Mouse (Mus musculus) Patski (cell line): ENCODE results near the gene Med19. TPM values are rescaled to one million over a fixed set of nuclear protein-coding genes. Genes with fewer than 3 reads are reported as not detected.
A peak's percentile ranks its signal among the peaks of the same experiment; 100 is the strongest.

Source experiments
- ATAC-seq: fragments of 100-300 bp; one replicate; pipeline ENCODE4 v1.8.0; 2021
- CTCF ChIA-PET: fragments of 350-600 bp; sonication (Branson Sonifier 250); formaldehyde crosslinking; loops from one replicate; lab custom pipeline; 2022; ENCODE audit warnings: inconsistent platforms; lab: Charles Lee
- POLR2A ChIA-PET: fragments of 350-600 bp; sonication (Branson Sonifier 250); formaldehyde crosslinking; loops from one replicate; lab custom pipeline; 2022; ENCODE audit warnings: antibody characterized with exemption, inconsistent platforms; lab: Charles Lee
- DNase-seq: peaks from one replicate; pipeline ENCODE4 v3.0.0-alpha.2; 2011; ENCODE audit warnings: low read depth, low spot score
- H3K27me3 ChIP-seq: fragments of 371-371 bp; one replicate; pipeline ENCODE4 v1.5.1; 2021
- CTCF ChIP-seq: fragments of 100-300 bp; IDR thresholded peaks from one replicate; pipeline ENCODE4 v1.5.1; 2021
- in situ Hi-C: fragments of 300-500 bp; cut with MboI; formaldehyde crosslinking; loops from 3 replicates; pipeline ENCODE4 v1.11.1; 2018; ENCODE audit warnings: low pct_unique_long_range_greater_than_20kb, mixed read lengths
- polyA plus RNA-seq: library from polyadenylated mRNA; unstranded; gene quantifications from one replicate; pipeline ENCODE4 v1.2.3, GENCODE M21; 2021

The Med19 gene
- polyA plus RNA-seq, 1 experiment from 2014 or later, result 30.6 TPM

- POLR2A ChIA-PET, result no interaction called here
- in situ Hi-C loops, result loop anchor here (10.0 kb wide), 1 partner anchor 334 kb away; no protein-coding TSS in a partner anchor
- no peak for TF ChIP-seq CTCF
- no peaks in the 10 kb centered on the region for H3K27me3 ChIP-seq
- ATAC-seq (no peak), DNase-seq (no peak)
- CTCF ChIA-PET, result no interaction called here
These were observed 53.0 kb downstream of the Med19 start for GRCm38 (mm10) chr2:84731206-84731605.

GRCm38 (mm10) chr2:84732394-84732793 lies 54.2 kb downstream of the Med19 start:
- ChIA-PET POLR2A (no interaction called here), CTCF (interaction anchor here (0.9 kb wide), 1 partner anchor 26 kb away, joined by 3 read pairs; no protein-coding TSS in a partner anchor)
- no peak for TF ChIP-seq CTCF
- ATAC-seq (no peak), DNase-seq (no peak)
- H3K27me3 ChIP-seq, result no peaks in the 10 kb centered on the region
- in situ Hi-C loops, result loop anchor here (10.0 kb wide), 1 partner anchor 332 kb away; no protein-coding TSS in a partner anchor

GRCm38 (mm10) chr2:84733579-84734300 lies 55.5 kb downstream of the Med19 start, which contains the start of gene Ypel4:
Ypel4 (plus strand) TSS chr2:84734058.
- in situ Hi-C loops, result loop anchor here (10.0 kb wide), 1 partner anchor 331 kb away; no protein-coding TSS in a partner anchor
- CTCF ChIA-PET, result interaction anchor here (0.9 kb wide), 1 partner anchor 25 kb away, joined by 3 read pairs; no protein-coding TSS in a partner anchor
- no peak for TF ChIP-seq CTCF
- ATAC-seq (peak; percentile 72), DNase-seq (no peak)
- POLR2A ChIA-PET, result interaction anchor here (1.2 to 1.9 kb wide), 3 partner anchors 7 to 18 kb away, joined by 3 to 5 read pairs (median 3); no protein-coding TSS in a partner anchor
- no peaks in the 10 kb centered on the region for H3K27me3 ChIP-seq

- ChIA-PET POLR2A (interaction anchor here (1.2 to 1.9 kb wide), 3 partner anchors 8 to 17 kb away, joined by 3 to 5 read pairs (median 3); no protein-coding TSS in a partner anchor), CTCF (no interaction called here)
- H3K27me3 ChIP-seq, result no peaks in the 10 kb centered on the region
- in situ Hi-C loops, result loop anchor here (10.0 kb wide), 1 partner anchor 330 kb away; no protein-coding TSS in a partner anchor
- ATAC-seq (peak; percentile 17), DNase-seq (no peak)
- TF ChIP-seq CTCF, result no peak
These were observed 56.2 kb downstream of the Med19 start for GRCm38 (mm10) chr2:84734351-84734864.

GRCm38 (mm10) chr2:84734919-84735318 lies 56.7 kb downstream of the Med19 start:
- in situ Hi-C loops, result loop anchor here (10.0 kb wide), 1 partner anchor 330 kb away; no protein-coding TSS in a partner anchor
- ChIA-PET POLR2A (interaction anchor here (1.4 to 1.9 kb wide), 2 partner anchors 8 to 13 kb away, joined by 3 to 5 read pairs; no protein-coding TSS in a partner anchor), CTCF (no interaction called here)
- TF ChIP-seq CTCF, result no peak
- no peaks in the 10 kb centered on the region for H3K27me3 ChIP-seq
- DNase-seq, result no peak
- no peak for ATAC-seq

DNA sequence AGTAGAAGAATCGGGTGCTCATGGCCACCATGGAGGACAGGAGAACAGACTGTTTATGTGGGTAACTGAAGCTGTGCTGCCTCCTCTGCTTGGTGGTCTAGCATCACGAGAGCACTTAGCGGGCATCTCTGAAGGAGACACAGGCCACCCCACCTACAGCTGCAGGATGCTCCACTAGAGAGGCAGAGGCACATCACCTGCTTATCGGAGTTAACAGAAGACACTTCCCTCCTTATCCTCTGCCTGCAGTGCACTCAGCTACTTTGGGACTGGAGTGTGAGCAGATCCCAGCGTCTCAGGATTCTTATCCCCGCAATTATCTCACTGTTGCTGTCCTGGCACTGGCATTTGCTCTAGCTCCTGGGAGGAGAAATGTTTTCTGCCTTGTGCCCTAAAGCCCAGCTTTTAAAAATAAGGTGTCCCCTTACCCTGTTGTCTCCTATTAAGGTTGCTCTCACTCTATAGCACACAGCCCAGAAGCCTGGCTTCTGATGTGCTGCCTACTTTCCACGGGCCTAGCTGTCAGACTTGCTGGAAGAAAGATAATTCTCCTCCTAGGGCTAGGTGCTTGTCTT lies 57.2 kb downstream of the Med19 start:
- no peaks in the 10 kb centered on the region for H3K27me3 ChIP-seq
- ChIA-PET POLR2A (interaction anchor here (1.9 kb wide), 1 partner anchor 14 kb away, joined by 5 read pairs; no protein-coding TSS in a partner anchor), CTCF (interaction anchor here (1.2 to 1.9 kb wide), 2 partner anchors 23 to 118 kb away, joined by 3 to 8 read pairs; no protein-coding TSS in a partner anchor)
- in situ Hi-C loops, result loop anchor here (10.0 kb wide), 1 partner anchor 329 kb away; no protein-coding TSS in a partner anchor
- no peak for DNase-seq
- ATAC-seq, result no peak
- TF ChIP-seq CTCF, result no peak

- in situ Hi-C loops, result loop anchor here (10.0 kb wide), 1 partner anchor 328 kb away; no protein-coding TSS in a partner anchor
- ATAC-seq (no peak), DNase-seq (no peak)
- CTCF ChIA-PET, result interaction anchor here (0.7 to 2.3 kb wide), 5 partner anchors 13 to 249 kb away, joined by 3 to 8 read pairs (median 3); no protein-coding TSS in a partner anchor
- H3K27me3 ChIP-seq, result no peaks in the 10 kb centered on the region
- POLR2A ChIA-PET, result interaction anchor here (0.9 to 1.1 kb wide), 3 partner anchors 9 to 52 kb away, joined by 3 to 7 read pairs (median 5); partner anchors contain the start of gene Clp1
- TF ChIP-seq CTCF, result no peak
These were observed 58.3 kb downstream of the Med19 start for GRCm38 (mm10) chr2:84736312-84737161.

- ATAC-seq, result no peak
These were observed 59.3 kb downstream of the Med19 start for GRCm38 (mm10) chr2:84737451-84737925.

More at GRCm38 (mm10) chr2:84737451-84737925, 59.3 kb downstream of the Med19 start:
- DNase-seq, result no peak
- no peaks in the 10 kb centered on the region for H3K27me3 ChIP-seq
- no peak for TF ChIP-seq CTCF
- in situ Hi-C loops, result loop anchor here (10.0 kb wide), 1 partner anchor 327 kb away; no protein-coding TSS in a partner anchor
- ChIA-PET POLR2A (interaction anchor here (1.0 to 1.1 kb wide), 3 partner anchors 10 to 89 kb away, joined by 3 to 7 read pairs (median 3); partner anchors contain the start of genes Clp1 and Timm10), CTCF (interaction anchor here (1.2 to 2.3 kb wide), 3 partner anchors 12 to 250 kb away, joined by 3 to 6 read pairs (median 4); no protein-coding TSS in a partner anchor)

Other genes with a start within 250 kb of the Med19 start
- gene Tfpi, start 201.6 kb upstream of the Med19 start, polyA plus RNA-seq, result 26.3 TPM
- 102 TPM for gene Ctnnd1, start 27.6 kb upstream of the Med19 start, polyA plus RNA-seq
- gene Btbd18, start 19.3 kb upstream of the Med19 start, polyA plus RNA-seq, result 0.10 TPM
- gene Selenoh, start 7.6 kb upstream of the Med19 start, polyA plus RNA-seq, result 60.4 TPM
- not detected for gene Gm28635, start 361 bp upstream of the Med19 start, polyA plus RNA-seq
- 244 TPM for gene Tmx2, start 738 bp downstream of the Med19 start, polyA plus RNA-seq
- gene Zdhhc5, start 36.8 kb downstream of the Med19 start, polyA plus RNA-seq, result 65.0 TPM
- 11.9 TPM for gene Clp1, start 48.9 kb downstream of the Med19 start, polyA plus RNA-seq
- 11.6 TPM for gene Ypel4, start 55.7 kb downstream of the Med19 start, polyA plus RNA-seq
- 3.1 TPM for gene Gm19426, start 65.3 kb downstream of the Med19 start, polyA plus RNA-seq
- gene Serping1, start 97.0 kb downstream of the Med19 start, polyA plus RNA-seq, result 0.14 TPM
- 4.7 TPM for gene Ube2l6, start 120.4 kb downstream of the Med19 start, polyA plus RNA-seq
- gene Smtnl1, start 144.2 kb downstream of the Med19 start, polyA plus RNA-seq, result not detected
- 56.5 TPM for gene Timm10, start 148.6 kb downstream of the Med19 start, polyA plus RNA-seq
- gene Slc43a1, start 160.4 kb downstream of the Med19 start, polyA plus RNA-seq, result 0.22 TPM
- gene Rtn4rl2, start 208.3 kb downstream of the Med19 start, polyA plus RNA-seq, result 0.82 TPM